Mouse (Mus musculus) midbrain, embryonic 12.5 days (tissue): Measurements from ENCODE around the gene Zbp1. TPM values are rescaled to one million over a fixed set of nuclear protein-coding genes. Genes with fewer than 3 reads are reported as not detected.

Experiments used
- ATAC-seq: fragments of 200-750 bp; cut with Nextera tagmentation; 2 replicates; pipeline ENCODE4 v1.8.0; 2017; ENCODE audit warnings: low read depth, moderate TSS enrichment, moderate library complexity; ENCODE audit not compliant: low FRiP score
- H3K27ac ChIP-seq: fragments of 300-500 bp; sonication (generic); replicated peaks from 2 replicates; pipeline ENCODE4 v1.5.1; 2016; ENCODE audit warnings: mild to moderate bottlenecking
- H3K27me3 ChIP-seq: fragments of 300-500 bp; sonication (generic); 2 replicates; pipeline ENCODE4 v1.6.1; 2016; ENCODE audit warnings: mild to moderate bottlenecking
- H3K36me3 ChIP-seq: fragments of 300-500 bp; sonication (generic); 2 replicates; pipeline ENCODE4 v1.6.1; 2016
- H3K4me1 ChIP-seq: fragments of 300-500 bp; sonication (generic); 2 replicates; pipeline ENCODE4 v1.6.1; 2016
- H3K4me2 ChIP-seq: fragments of 300-500 bp; sonication (generic); replicated peaks from 2 replicates; pipeline ENCODE4 v1.6.1; 2016; ENCODE audit warnings: mild to moderate bottlenecking, moderate library complexity
- H3K4me3 ChIP-seq: fragments of 300-500 bp; sonication (generic); 2 replicates; pipeline ENCODE4 v1.5.1; 2016; ENCODE audit warnings: mild to moderate bottlenecking
- H3K9ac ChIP-seq: fragments of 300-500 bp; sonication (generic); replicated peaks from 2 replicates; pipeline ENCODE4 v1.6.1; 2016; ENCODE audit warnings: mild to moderate bottlenecking, moderate library complexity
- H3K9me3 ChIP-seq: fragments of 300-500 bp; sonication (generic); 2 replicates; pipeline ENCODE4 v1.6.1; 2016; ENCODE audit warnings: mild to moderate bottlenecking
- WGBS: fragments of 180-500 bp; shearing (Covaris S2); methylation state at CpG from one replicate; pipeline ENCODE4 v1.1.7; 2016; 5-methylcytosine and 5-hydroxymethylcytosine counted together
- polyA plus RNA-seq: library from polyadenylated mRNA; unstranded; fragments of >200 nt; fragmentation: Nextera tagmentation; extraction: Ambion mirVana; gene quantifications from 2 replicates; pipeline ENCODE4 v1.2.1, GENCODE M21; 2016

Zbp1 gene
- polyA plus RNA-seq, 1 experiment from 2014 or later: 0.80 TPM

- WGBS: 72% methylated on average over 7 of the region's 7 CpGs
- Histone ChIP-seq H3K27ac (peak overlapping the region; percentile 15; the same call in 1 of the 2 replicates), H3K9me3 (no peaks in the 10 kb centered on the region), H3K4me3 (no peak overlapping the region), H3K36me3 (no peaks in the 10 kb centered on the region), H3K4me1 (peaks cover 98% of the 10 kb centered on the region), H3K4me2 (no peak overlapping the region), H3K9ac (no peak overlapping the region), H3K27me3 (0 out of 2 replicates have a peak, but pooled peaks cover 3% of the 10 kb centered on the region)
- ATAC-seq: no peak
Measured at GRCm38 (mm10) chr2:173255810-173256551, 37.3 kb upstream of the Zbp1 start.

DNA sequence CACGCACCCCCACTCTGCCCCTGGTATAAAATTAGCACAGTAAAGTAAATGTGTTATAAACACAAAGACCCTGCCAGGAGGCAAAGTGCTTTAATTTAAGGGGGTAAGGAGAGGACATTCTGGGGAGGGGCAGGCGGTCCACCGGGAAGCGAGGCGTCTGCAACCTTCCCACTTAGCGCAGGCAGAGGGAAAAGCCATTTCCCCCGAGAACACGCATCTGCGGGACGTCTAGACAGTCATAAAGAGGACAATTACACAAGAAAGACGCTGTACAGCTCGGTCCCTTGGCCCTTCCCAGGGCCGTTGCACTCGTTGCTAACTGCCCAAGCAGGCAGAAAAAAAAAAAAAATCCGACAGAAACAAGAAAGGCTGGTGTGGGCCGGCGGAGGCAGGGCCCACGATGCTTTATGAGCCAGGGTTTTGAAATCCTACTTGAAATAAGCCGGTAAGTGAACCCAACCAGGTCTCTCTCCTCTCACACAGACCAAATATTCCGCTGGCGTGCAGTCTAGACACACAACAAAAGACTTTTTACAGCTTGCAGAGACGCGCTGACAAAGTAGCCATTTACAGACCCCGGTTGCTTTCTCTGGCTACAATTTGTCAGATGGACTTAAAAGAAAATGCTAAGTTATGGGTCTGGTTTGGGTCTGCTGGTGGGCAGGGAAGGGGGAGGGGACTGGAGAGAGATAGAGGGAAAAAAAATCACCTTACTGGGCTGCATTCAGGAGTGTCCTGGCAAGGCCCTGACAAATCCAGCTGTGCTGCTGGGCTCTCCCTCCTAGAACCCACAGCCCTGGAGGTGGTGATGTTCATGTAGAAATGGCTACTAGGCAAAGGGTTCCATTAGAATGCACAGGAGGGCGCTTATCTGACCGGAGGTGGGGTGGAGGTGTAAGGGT, 35.3 kb upstream of the Zbp1 start:
- no peak overlapping the region for H3K4me3 ChIP-seq
- peak; percentile 64 for ATAC-seq
- H3K9ac ChIP-seq: peak overlapping the region; percentile 35
- no peaks in the 10 kb centered on the region for H3K9me3 ChIP-seq
- peak overlapping the region; percentile 75 for H3K27ac ChIP-seq
- no peaks in the 10 kb centered on the region for H3K36me3 ChIP-seq
- WGBS: 14% methylated on average over 26 of the region's 26 CpGs
- peaks cover 98% of the 10 kb centered on the region for H3K4me1 ChIP-seq
- H3K27me3 ChIP-seq: 0 out of 2 replicates have a peak, but pooled peaks cover 3% of the 10 kb centered on the region
- peak overlapping the region; percentile 29 for H3K4me2 ChIP-seq

DNA sequence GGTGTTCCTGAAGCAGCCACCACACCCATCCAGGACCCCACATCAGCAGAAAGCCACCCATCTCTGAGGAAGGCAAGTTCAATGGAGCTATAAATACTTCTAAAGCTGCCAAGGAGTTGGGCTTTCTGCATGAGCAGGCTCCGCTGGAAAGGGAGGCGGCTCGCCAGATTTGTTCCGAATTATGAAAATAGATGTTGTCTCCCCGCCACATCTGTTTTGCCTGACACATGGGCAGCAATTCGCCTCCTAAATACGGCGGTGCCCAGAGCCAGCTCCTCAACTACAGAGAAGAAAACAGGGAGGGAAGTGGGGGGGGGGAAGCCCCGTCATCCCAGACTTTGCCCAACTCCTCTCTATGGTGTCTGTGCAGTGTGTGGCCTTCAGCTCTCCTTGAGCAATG, 33.0 kb upstream of the Zbp1 start:
- 78% methylated on average over 9 of the region's 9 CpGs for WGBS
- Histone ChIP-seq H3K27ac (no peak overlapping the region), H3K27me3 (0 out of 2 replicates have a peak, but pooled peaks cover 8% of the 10 kb centered on the region), H3K36me3 (no peaks in the 10 kb centered on the region), H3K9ac (no peak overlapping the region), H3K9me3 (no peaks in the 10 kb centered on the region), H3K4me2 (no peak overlapping the region), H3K4me1 (peaks cover 90% of the 10 kb centered on the region), H3K4me3 (no peak overlapping the region)
- no peak for ATAC-seq

GRCm38 (mm10) chr2:173251133-173251532, 32.4 kb upstream of the Zbp1 start:
- no peak for ATAC-seq
- H3K9me3 ChIP-seq: no peaks in the 10 kb centered on the region
- H3K27ac ChIP-seq: no peak overlapping the region
- no peak overlapping the region for H3K9ac ChIP-seq
- H3K4me2 ChIP-seq: no peak overlapping the region
- H3K27me3 ChIP-seq: peaks cover 14% of the 10 kb centered on the region; the same call in 1 of the 2 replicates
- H3K4me3 ChIP-seq: no peak overlapping the region
- 62% methylated on average over 7 of the region's 7 CpGs for WGBS
- H3K4me1 ChIP-seq: peaks cover 87% of the 10 kb centered on the region
- no peaks in the 10 kb centered on the region for H3K36me3 ChIP-seq

GRCm38 (mm10) chr2:173250411-173250810, 31.7 kb upstream of the Zbp1 start:
- Histone ChIP-seq H3K4me2 (no peak overlapping the region), H3K4me3 (no peak overlapping the region), H3K9ac (no peak overlapping the region), H3K27me3 (peaks cover 21% of the 10 kb centered on the region), H3K9me3 (no peaks in the 10 kb centered on the region), H3K36me3 (no peaks in the 10 kb centered on the region), H3K4me1 (peaks cover 84% of the 10 kb centered on the region), H3K27ac (0 out of 2 replicates have a peak overlapping the region, but pooled peaks have one; percentile 25)
- 29% methylated on average over 2 of the region's 2 CpGs for WGBS
- no peak for ATAC-seq

DNA sequence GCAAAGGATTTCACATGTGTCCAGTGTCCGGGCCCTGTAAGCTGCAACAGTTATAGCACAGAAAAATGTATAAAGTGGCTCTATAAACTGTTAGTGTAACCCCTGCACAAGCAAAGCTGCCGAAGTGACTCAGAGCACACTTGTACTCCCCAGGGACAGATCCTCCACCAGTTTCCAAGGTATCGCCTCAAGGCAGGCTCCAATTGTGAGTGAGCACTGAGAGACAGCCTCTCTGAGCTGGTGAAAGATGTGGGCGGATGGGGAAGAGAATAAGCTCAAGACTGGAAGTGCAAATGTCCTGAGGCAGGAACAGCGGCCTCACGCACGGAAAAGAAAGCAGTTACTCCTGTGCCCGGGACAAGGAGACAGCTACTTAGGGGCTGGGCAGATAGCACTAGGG, 31.2 kb upstream of the Zbp1 start:
- 0 out of 2 replicates have a peak overlapping the region, but pooled peaks have one; percentile 25 for H3K27ac ChIP-seq
- ATAC-seq: no peak
- peaks cover 22% of the 10 kb centered on the region for H3K27me3 ChIP-seq
- H3K36me3 ChIP-seq: no peaks in the 10 kb centered on the region
- H3K9me3 ChIP-seq: no peaks in the 10 kb centered on the region
- no peak overlapping the region for H3K4me2 ChIP-seq
- H3K4me1 ChIP-seq: peaks cover 79% of the 10 kb centered on the region
- H3K4me3 ChIP-seq: no peak overlapping the region
- H3K9ac ChIP-seq: no peak overlapping the region
- 81% methylated on average over 8 of the region's 8 CpGs for WGBS

GRCm38 (mm10) chr2:173249386-173249785, 30.7 kb upstream of the Zbp1 start:
- H3K4me2 ChIP-seq: no peak overlapping the region
- H3K36me3 ChIP-seq: no peaks in the 10 kb centered on the region
- no peak overlapping the region for H3K9ac ChIP-seq
- no peaks in the 10 kb centered on the region for H3K9me3 ChIP-seq
- H3K27ac ChIP-seq: no peak overlapping the region
- H3K27me3 ChIP-seq: peaks cover 22% of the 10 kb centered on the region
- H3K4me1 ChIP-seq: peaks cover 73% of the 10 kb centered on the region
- WGBS: 58% methylated on average over 3 of the region's 3 CpGs
- H3K4me3 ChIP-seq: no peak overlapping the region
- no peak for ATAC-seq

DNA sequence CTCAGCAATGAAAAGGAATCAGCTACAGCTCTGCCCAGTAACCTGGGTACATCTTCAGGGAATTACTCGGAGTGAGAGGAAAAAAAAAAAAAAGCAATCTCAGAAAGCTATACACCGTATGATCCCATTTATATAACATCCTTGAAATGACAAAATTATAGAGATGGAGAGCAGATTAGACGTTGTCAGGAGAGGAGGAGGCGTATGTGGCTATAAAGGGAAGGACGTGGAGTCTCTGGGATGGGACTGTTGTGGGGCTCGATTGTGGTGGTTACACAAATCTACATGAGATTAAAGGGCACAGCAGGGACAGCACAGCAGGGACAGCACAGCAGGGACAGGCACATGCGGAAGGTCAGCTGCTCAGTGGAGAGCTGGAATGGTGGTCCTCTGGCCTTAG, 30.1 kb upstream of the Zbp1 start:
- Histone ChIP-seq H3K36me3 (no peaks in the 10 kb centered on the region), H3K9me3 (no peaks in the 10 kb centered on the region), H3K4me2 (no peak overlapping the region), H3K4me1 (peaks cover 72% of the 10 kb centered on the region), H3K4me3 (no peak overlapping the region), H3K9ac (no peak overlapping the region), H3K27me3 (peaks cover 25% of the 10 kb centered on the region), H3K27ac (no peak overlapping the region)
- no peak for ATAC-seq
- 68% methylated on average over 7 of the region's 7 CpGs for WGBS

GRCm38 (mm10) chr2:173247911-173248310, 29.2 kb upstream of the Zbp1 start:
- 52% methylated on average over 2 of the region's 2 CpGs for WGBS
- H3K4me1 ChIP-seq: peaks cover 72% of the 10 kb centered on the region
- H3K27ac ChIP-seq: 0 out of 2 replicates have a peak overlapping the region, but pooled peaks have one; percentile 15
- peaks cover 27% of the 10 kb centered on the region for H3K27me3 ChIP-seq
- H3K4me2 ChIP-seq: no peak overlapping the region
- H3K4me3 ChIP-seq: no peak overlapping the region
- H3K9me3 ChIP-seq: no peaks in the 10 kb centered on the region
- no peak for ATAC-seq
- no peak overlapping the region for H3K9ac ChIP-seq
- H3K36me3 ChIP-seq: no peaks in the 10 kb centered on the region

DNA sequence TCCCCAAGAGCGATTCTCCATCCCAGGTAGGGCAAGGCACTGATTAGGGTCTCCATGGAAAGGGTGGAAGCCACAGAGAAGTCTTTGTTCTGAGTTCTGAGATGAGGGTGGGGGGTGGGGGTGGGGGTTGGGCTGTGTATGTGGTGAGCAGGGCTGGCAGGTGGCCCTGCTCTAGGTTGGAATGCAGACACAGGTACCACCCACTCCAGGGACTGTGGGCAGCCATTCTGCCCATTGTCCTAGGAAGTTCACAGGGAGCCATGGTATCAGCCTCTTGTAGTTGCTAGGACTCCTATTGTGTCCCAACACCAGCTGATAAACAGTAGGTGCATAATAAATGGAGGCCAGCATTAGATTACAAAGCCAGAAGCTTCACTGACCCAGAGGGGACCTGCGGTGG, 28.5 kb upstream of the Zbp1 start:
- no peak overlapping the region for H3K9ac ChIP-seq
- H3K4me2 ChIP-seq: no peak overlapping the region
- peaks cover 72% of the 10 kb centered on the region for H3K4me1 ChIP-seq
- no peak overlapping the region for H3K27ac ChIP-seq
- H3K36me3 ChIP-seq: no peaks in the 10 kb centered on the region
- H3K27me3 ChIP-seq: peaks cover 26% of the 10 kb centered on the region
- no peak for ATAC-seq
- 30% methylated on average over 2 of the region's 2 CpGs for WGBS
- H3K9me3 ChIP-seq: no peaks in the 10 kb centered on the region
- no peak overlapping the region for H3K4me3 ChIP-seq

- H3K27me3 ChIP-seq: peaks cover 31% of the 10 kb centered on the region
- ATAC-seq: no peak
- 71% methylated on average over 8 of the region's 8 CpGs for WGBS
Measured at GRCm38 (mm10) chr2:173246688-173247087, 28.0 kb upstream of the Zbp1 start.

GRCm38 (mm10) chr2:173245258-173245657, 26.5 kb upstream of the Zbp1 start:
- WGBS: 90% methylated on average over 20 of the region's 20 CpGs
- Histone ChIP-seq H3K36me3 (no peaks in the 10 kb centered on the region), H3K9me3 (no peaks in the 10 kb centered on the region), H3K9ac (no peak overlapping the region), H3K4me2 (no peak overlapping the region), H3K27me3 (peaks cover 45% of the 10 kb centered on the region), H3K27ac (no peak overlapping the region), H3K4me3 (no peak overlapping the region), H3K4me1 (peaks cover 69% of the 10 kb centered on the region)
- no peak for ATAC-seq

More at GRCm38 (mm10) chr2:173246688-173247087, 28.0 kb upstream of the Zbp1 start:
- Histone ChIP-seq H3K4me3 (no peak overlapping the region), H3K36me3 (no peaks in the 10 kb centered on the region), H3K4me1 (peaks cover 70% of the 10 kb centered on the region), H3K27ac (no peak overlapping the region), H3K9ac (no peak overlapping the region), H3K4me2 (no peak overlapping the region), H3K9me3 (no peaks in the 10 kb centered on the region)
